7 mouse cellular contexts compared by ENCODE assay signal in genomic region chr6:54972929-54973211, GRCm38 (mm10). TPM values are rescaled to one million over a fixed set of nuclear protein-coding genes. Genes with fewer than 3 reads are reported as not detected.
DNase-seq lines count a peak whose midpoint lies in the region; ATAC-seq and TF ChIP-seq lines count a peak whose summit lies in the region.

No protein-coding gene starts in this region.

- H3K4me1 ChIP-seq in MEL (ENCODE audit: control insufficient read depth in 1 of 2, insufficient read depth in 2 of 2, low read length in 2 of 2), result no peaks in the 10 kb centered on the region
- H3K4me1 ChIP-seq in limb, embryonic 12.5 days (replicated peaks), result peaks cover 10% of the 10 kb centered on the region
- H3K4me1 ChIP-seq in midbrain, embryonic 16.5 days (ENCODE audit: control insufficient read depth, insufficient read depth, low read length), result 0 out of 2 replicates have a peak, but pooled peaks cover 2% of the 10 kb centered on the region

- 24% methylated on average over 5 of the region's 5 CpGs for WGBS in limb, embryonic 12.5 days
- WGBS in midbrain, embryonic 16.5 days, result 4% methylated on average over 5 of the region's 5 CpGs

- no peaks in the 10 kb centered on the region; a peak in 1 of 4 replicates for H3K36me3 ChIP-seq in MEL (ENCODE audit: control insufficient read depth in 1 of 2, insufficient read depth in 2 of 2, low read length in 2 of 2)
- no peaks in the 10 kb centered on the region for H3K36me3 ChIP-seq in limb, embryonic 12.5 days
- H3K36me3 ChIP-seq in midbrain, embryonic 16.5 days (ENCODE audit: control insufficient read depth, insufficient read depth, low read length), result no peaks in the 10 kb centered on the region

- TF ChIP-seq RAD21 in MEL (IDR thresholded peaks at IDR 0.05; ENCODE audit: low read depth, low read length), result no peak

- no peaks in the 10 kb centered on the region for H3K79me2 ChIP-seq in MEL (ENCODE audit: control insufficient read depth, insufficient read depth, low read length, poor library complexity)

- TF ChIP-seq EP300 in MEL (IDR thresholded peaks at IDR 0.05; ENCODE audit: low read depth in 1 of 2, low read length in 2 of 2), result no peak

- H3K27me3 ChIP-seq in MEL (ENCODE audit: control insufficient read depth in 1 of 2, insufficient read depth in 2 of 2, low read length in 2 of 2), result peaks cover 0 to 4% of the 10 kb centered on the region in 2 experiments; a peak in 3 of 4 replicates
- H3K27me3 ChIP-seq in limb, embryonic 12.5 days, result peaks cover 32% of the 10 kb centered on the region
- H3K27me3 ChIP-seq in midbrain, embryonic 16.5 days (ENCODE audit: control insufficient read depth, insufficient read depth, low read depth, low read length), result peaks cover 2% of the 10 kb centered on the region

- peak overlapping the region; percentile 58; the same call in 1 of the 2 replicates for H3K9ac ChIP-seq in MEL (ENCODE audit: control insufficient read depth, low read depth, low read length, poor library complexity, severe bottlenecking)
- H3K9ac ChIP-seq in limb, embryonic 12.5 days (replicated peaks), result no peak overlapping the region
- no peak overlapping the region for H3K9ac ChIP-seq in midbrain, embryonic 16.5 days (ENCODE audit: low read depth, low read length)

- peak overlapping the region; percentile 78 for H3K4me2 ChIP-seq in limb, embryonic 12.5 days
- peak overlapping the region; percentile 82 for H3K4me2 ChIP-seq in midbrain, embryonic 16.5 days (ENCODE audit: low read length)

- no peak overlapping the region for H3K27ac ChIP-seq in MEL (ENCODE audit: control insufficient read depth, low read depth, low read length)
- no peak overlapping the region for H3K27ac ChIP-seq in limb, embryonic 12.5 days
- no peak overlapping the region for H3K27ac ChIP-seq in midbrain, embryonic 16.5 days (ENCODE audit: low read length)

- no peak for TF ChIP-seq POLR2A in MEL (IDR thresholded peaks at IDR 0.05; ENCODE audit: control insufficient read depth in 1 of 2, insufficient read depth in 1 of 2, low read depth in 1 of 2, low read length in 2 of 2, poor library complexity in 1 of 2)

- no peaks in the 10 kb centered on the region for H3K9me3 ChIP-seq in MEL (replicated peaks; ENCODE audit: insufficient read depth, low read length)
- no peaks in the 10 kb centered on the region for H3K9me3 ChIP-seq in limb, embryonic 12.5 days
- no peaks in the 10 kb centered on the region for H3K9me3 ChIP-seq in midbrain, embryonic 16.5 days (replicated peaks; ENCODE audit: control insufficient read depth, low read length, poor library complexity, severe bottlenecking)

- DNase-seq in MEL (ENCODE audit: low read depth, low spot score), result peak; percentile 36
- DNase-seq in heart, postnatal 4 days, result peak; percentile 9
- no peak for DNase-seq in urinary bladder, adult 18-20 months (ENCODE audit: low spot score in 2 of 2)
- no peak for DNase-seq in cerebellum, adult 9-11 months

- ATAC-seq in common myeloid progenitor, adult 5-6 weeks (replicated peaks; ENCODE audit: low read depth, poor library complexity, severe bottlenecking), result peak; percentile 42
- ATAC-seq in limb, embryonic 12.5 days (ENCODE audit: insufficient number of reproducible peaks, insufficient read depth, low FRiP score, low TSS enrichment, low read depth), result no peak
- ATAC-seq in midbrain, embryonic 16.5 days, result peak; percentile 65; the same call in 1 of the 2 replicates

- peak overlapping the region; percentile 78 to 90 for H3K4me3 ChIP-seq in MEL (ENCODE audit: control insufficient read depth in 1 of 2, insufficient read depth in 1 of 2, low read depth in 2 of 2, low read length in 2 of 2)
- H3K4me3 ChIP-seq in limb, embryonic 12.5 days (replicated peaks), result peak overlapping the region; percentile 63
- H3K4me3 ChIP-seq in midbrain, embryonic 16.5 days (ENCODE audit: low read depth, low read length), result peak overlapping the region; percentile 7; the same call in 1 of the 2 replicates

- TF ChIP-seq CTCF in MEL (IDR thresholded peaks at IDR 0.05 in 2 of 3, conservative IDR thresholded peaks at IDR 0.05 in 1 of 3; ENCODE audit: control insufficient read depth in 1 of 3, insufficient read depth in 1 of 3, low read depth in 2 of 3, low read length in 3 of 3, poor library complexity in 1 of 3, severe bottlenecking in 1 of 3), result no peak; a peak in 1 of 6 replicates

TF ChIP-seq in MEL, 35 proteins besides CTCF, POLR2A, EP300 and RAD21:
- no peak for TF ChIP-seq ELF1 (IDR thresholded peaks at IDR 0.05; ENCODE audit: low read depth, low read length)
- TF ChIP-seq ZMIZ1 (IDR thresholded peaks at IDR 0.05; ENCODE audit: low read depth, low read length), result no peak
- TF ChIP-seq USF2 (IDR thresholded peaks at IDR 0.05; ENCODE audit: borderline replicate concordance in 1 of 2, insufficient read depth in 1 of 2, low read depth in 1 of 2, low read length in 2 of 2), result no peak
- TF ChIP-seq CHD2 (IDR thresholded peaks at IDR 0.05; ENCODE audit: low read length), result no peak
- TF ChIP-seq KAT2A (conservative IDR thresholded peaks at IDR 0.05; ENCODE audit: low read depth, low read length), result no peak
- TF ChIP-seq POLR2AphosphoS2 (IDR thresholded peaks at IDR 0.05; ENCODE audit: low read length), result no peak
- TF ChIP-seq NELFE (IDR thresholded peaks at IDR 0.05; ENCODE audit: low read depth, low read length), result no peak
- TF ChIP-seq MAFK (IDR thresholded peaks at IDR 0.05; ENCODE audit: borderline replicate concordance, low read depth, low read length), result no peak
- TF ChIP-seq ETS1 (IDR thresholded peaks at IDR 0.05; ENCODE audit: low read depth, low read length), result no peak
- no peak for TF ChIP-seq ZNF384 (IDR thresholded peaks at IDR 0.05; ENCODE audit: low read depth, low read length)
- no peak for TF ChIP-seq MYB (IDR thresholded peaks at IDR 0.05; ENCODE audit: low read depth, low read length)
- TF ChIP-seq UBTF (IDR thresholded peaks at IDR 0.05; ENCODE audit: borderline replicate concordance, insufficient read depth, low read depth, low read length), result no peak
- TF ChIP-seq GABPA (IDR thresholded peaks at IDR 0.05; ENCODE audit: low read depth, low read length), result no peak

RNA-seq across cellular contexts. Expression of gene Nod1, which starts 0.5 kb away (rescaled TPM):
- total RNA-seq in MEL (2012; rRNA removed), result 0.10 and 0.12 TPM in 2 replicates
- polyA plus RNA-seq in MEL (2012; ENCODE audit: insufficient read depth in 1 of 2, insufficient read length in 2 of 2, low read depth in 1 of 2, low replicate concordance in 2 of 2, missing spikeins in 1 of 2), result under 1 TPM in 1 of 2 experiments, not detected in 1; 0.21 TPM
- 3.2 and 3.5 TPM in 2 replicates for total RNA-seq in common myeloid progenitor, adult 5-6 weeks (2017)
- 10 to 100 TPM in 1 of 2 experiments, 1 to 10 TPM in 1; 9.3 to 10.3 TPM for total RNA-seq in heart, postnatal 4 days (2021)
- polyA plus RNA-seq in limb, embryonic 12.5 days (2016; fragmentation: Nextera tagmentation; extraction: Ambion mirVana), result 3.6 and 3.8 TPM in 2 replicates
- polyA plus RNA-seq in midbrain, embryonic 16.5 days (2015; fragmentation: Nextera tagmentation; extraction: Ambion mirVana), result 2.6 and 2.8 TPM in 2 replicates

RNA-seq across cellular contexts. Expression of gene Ggct, which starts 19.9 kb away (rescaled TPM):
- total RNA-seq in MEL (2012; rRNA removed), result 19.1 and 23.7 TPM in 2 replicates
- polyA plus RNA-seq in MEL (2012; ENCODE audit: insufficient read depth in 1 of 2, insufficient read length in 2 of 2, low read depth in 1 of 2, low replicate concordance in 2 of 2, missing spikeins in 1 of 2), result 10 to 100 TPM in 1 of 2 experiments, not detected in 1; 41.6 TPM
- total RNA-seq in common myeloid progenitor, adult 5-6 weeks (2017), result 29.9 and 32.4 TPM in 2 replicates
- total RNA-seq in heart, postnatal 4 days (2021), result 10 to 100 TPM in 1 of 2 experiments, 1 to 10 TPM in 1; 8.8 to 10.2 TPM
- polyA plus RNA-seq in limb, embryonic 12.5 days (2016; fragmentation: Nextera tagmentation; extraction: Ambion mirVana), result 8.0 and 10.6 TPM in 2 replicates
- polyA plus RNA-seq in midbrain, embryonic 16.5 days (2015; fragmentation: Nextera tagmentation; extraction: Ambion mirVana), result 13.6 and 14.5 TPM in 2 replicates

Comparison
In these comparisons a context has a peak if more than half of its experiments do, and no peak if none do; other contexts are left out.
1. DNase-seq: peak in MEL (single experiment) and heart, postnatal 4 days (single experiment); none in urinary bladder, adult 18-20 months (0 of 2) and cerebellum, adult 9-11 months (single experiment).
2. H3K4me3 ChIP-seq: peak in every context shown above with its lines; median percentile 84 in MEL; 63 in limb, embryonic 12.5 days; 7 in midbrain, embryonic 16.5 days.